Mouse (Mus musculus) left cerebral cortex, postnatal 25 days (tissue): ENCODE measurements around the gene Olfr1357. TPM values are rescaled to one million over a fixed set of nuclear protein-coding genes. Genes with fewer than 3 reads are reported as not detected.

Source experiments
- DNase-seq, 2 experiments: peaks; one replicate each; pipeline ENCODE4 v3.0.0; 2022; ENCODE audit warnings: low spot score in 2 of 2, mixed read lengths in 1 of 2
- intact Hi-C: fragments of 180-260 bp; cut with DNase I; formaldehyde crosslinking; loops from one replicate; pipeline ENCODE4 v1.15.1; 2025
- total RNA-seq, 2 experiments: library from RNA; stranded (reverse); gene quantifications; 2 replicates each; pipeline ENCODE4 v1.2.3; 2021

Gene Olfr1357
- total RNA-seq, 2 experiments from 2014 or later = not detected

DNA sequence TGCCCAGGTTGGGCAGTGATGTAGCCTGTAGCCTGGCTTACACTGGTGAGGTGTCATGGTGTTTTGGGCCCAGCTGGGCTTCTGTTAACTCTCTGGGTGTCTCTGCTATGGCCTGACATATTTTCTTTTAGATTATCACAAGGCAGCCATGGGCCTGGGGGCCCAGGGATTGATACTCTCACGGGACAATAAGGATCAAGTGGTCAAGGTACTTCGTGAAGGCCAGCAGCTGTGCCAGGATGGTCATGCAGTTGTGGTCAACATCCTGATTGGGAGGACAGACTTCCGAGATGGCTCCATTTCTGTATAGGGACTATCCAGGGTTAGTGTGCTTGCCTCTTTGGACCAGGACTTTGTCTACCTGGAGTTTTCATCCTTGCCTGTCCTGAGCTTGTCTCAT is 33.9 kb downstream of the Olfr1357 start:
- DNase-seq = no peak
- intact Hi-C loops = no loop called here

GRCm38 (mm10) chr10:78583347-78583746 is 34.5 kb downstream of the Olfr1357 start:
- DNase-seq = no peak
- intact Hi-C loops = no loop called here

- no peak for DNase-seq
- intact Hi-C loops = no loop called here
Observed at GRCm38 (mm10) chr10:78581121-78581520, 36.8 kb downstream of the Olfr1357 start.

- intact Hi-C loops = loop anchor here (10.0 kb wide), 1 partner anchor 333 kb away; the partner anchor contains the start of gene Trappc10
- no peak for DNase-seq
Observed at GRCm38 (mm10) chr10:78578204-78578603, 39.7 kb downstream of the Olfr1357 start.

DNA sequence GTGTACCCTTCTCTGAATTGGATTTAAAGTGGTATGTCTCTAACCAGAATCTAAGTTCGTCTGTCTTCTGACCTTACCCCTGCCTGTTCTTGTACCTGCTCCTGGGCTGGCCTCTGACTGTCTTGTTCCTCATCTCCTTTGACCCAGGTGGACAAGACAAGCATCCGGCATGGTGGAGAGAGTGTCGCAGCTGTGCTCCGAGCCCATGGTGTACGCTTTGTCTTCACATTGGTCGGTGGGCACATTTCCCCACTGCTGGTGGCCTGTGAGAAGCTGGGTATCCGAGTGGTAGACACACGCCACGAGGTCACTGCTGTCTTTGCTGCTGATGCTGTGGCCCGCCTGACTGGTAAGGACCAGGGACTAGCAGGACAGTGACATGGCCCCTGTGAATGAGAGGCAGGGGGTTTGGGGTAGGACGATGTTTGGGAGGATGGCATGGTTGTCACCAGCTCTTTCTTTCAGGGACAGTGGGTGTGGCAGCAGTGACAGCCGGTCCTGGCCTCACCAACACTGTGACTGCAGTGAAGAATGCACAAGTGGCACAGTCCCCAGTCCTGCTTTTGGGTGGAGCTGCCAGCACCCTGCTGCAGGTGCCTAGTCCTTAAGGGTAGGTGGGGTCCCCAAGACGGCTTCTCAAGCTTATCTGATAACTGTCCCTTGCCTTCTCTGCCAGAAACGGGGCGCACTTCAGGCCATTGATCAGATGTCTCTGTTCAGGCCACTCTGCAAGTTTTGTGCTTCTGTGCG is 41.3 kb downstream of the Olfr1357 start:
- no peak for DNase-seq
- intact Hi-C loops = loop anchor here (10.0 kb wide), 1 partner anchor 332 kb away; the partner anchor contains the start of gene Trappc10

DNA sequence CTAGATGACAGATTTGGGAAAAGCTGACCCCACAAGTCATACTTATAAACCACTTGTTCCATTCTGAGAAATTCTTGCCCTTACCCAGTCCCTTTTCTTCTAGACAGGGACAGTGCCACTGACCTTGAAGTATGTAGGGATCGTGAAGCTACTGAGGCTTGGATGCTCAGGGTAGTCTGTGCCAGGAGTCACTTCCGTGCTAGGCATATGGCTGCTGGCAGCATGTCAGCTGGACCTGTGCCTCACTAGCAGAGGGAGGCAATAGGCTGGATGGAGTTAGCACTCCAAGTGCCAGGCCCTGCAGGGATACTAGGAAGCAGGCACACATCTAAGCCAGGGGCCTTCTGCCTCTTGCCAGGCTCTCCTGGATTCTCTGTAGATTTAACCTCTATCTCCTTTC is 42.2 kb downstream of the Olfr1357 start:
- DNase-seq = peak in 1 of 2 experiments; percentile 28
- intact Hi-C loops = loop anchor here (10.0 kb wide), 1 partner anchor 331 kb away; the partner anchor contains the start of gene Trappc10

DNA sequence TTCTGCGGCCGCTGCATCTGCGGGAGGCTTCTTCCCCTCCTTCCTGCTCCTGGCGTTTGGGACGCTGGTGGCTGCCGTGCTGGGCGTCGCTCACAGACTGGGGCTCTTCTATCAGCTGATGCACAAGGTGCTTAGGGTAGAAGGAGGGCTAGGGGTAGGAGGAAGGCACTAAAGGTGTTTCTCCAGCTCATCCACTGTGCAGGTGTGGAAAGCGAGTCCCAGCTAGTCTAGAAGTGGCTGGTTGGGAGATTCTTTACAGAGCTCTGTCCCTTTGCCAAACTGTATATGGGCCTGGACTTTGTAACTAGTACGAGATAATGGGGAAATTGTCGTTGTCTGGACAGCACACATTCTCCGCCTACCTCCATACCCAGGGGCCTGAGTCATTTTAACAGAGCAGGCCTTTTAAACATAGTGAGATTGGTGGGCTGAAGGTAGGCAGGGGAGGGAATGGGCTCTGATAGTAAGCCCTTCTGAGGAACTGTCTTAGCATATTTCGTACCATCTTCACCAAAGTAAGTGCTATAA is 42.7 kb downstream of the Olfr1357 start:
- intact Hi-C loops = loop anchor here (10.0 kb wide), 1 partner anchor 330 kb away; the partner anchor contains the start of gene Trappc10
- DNase-seq = no peak

DNA sequence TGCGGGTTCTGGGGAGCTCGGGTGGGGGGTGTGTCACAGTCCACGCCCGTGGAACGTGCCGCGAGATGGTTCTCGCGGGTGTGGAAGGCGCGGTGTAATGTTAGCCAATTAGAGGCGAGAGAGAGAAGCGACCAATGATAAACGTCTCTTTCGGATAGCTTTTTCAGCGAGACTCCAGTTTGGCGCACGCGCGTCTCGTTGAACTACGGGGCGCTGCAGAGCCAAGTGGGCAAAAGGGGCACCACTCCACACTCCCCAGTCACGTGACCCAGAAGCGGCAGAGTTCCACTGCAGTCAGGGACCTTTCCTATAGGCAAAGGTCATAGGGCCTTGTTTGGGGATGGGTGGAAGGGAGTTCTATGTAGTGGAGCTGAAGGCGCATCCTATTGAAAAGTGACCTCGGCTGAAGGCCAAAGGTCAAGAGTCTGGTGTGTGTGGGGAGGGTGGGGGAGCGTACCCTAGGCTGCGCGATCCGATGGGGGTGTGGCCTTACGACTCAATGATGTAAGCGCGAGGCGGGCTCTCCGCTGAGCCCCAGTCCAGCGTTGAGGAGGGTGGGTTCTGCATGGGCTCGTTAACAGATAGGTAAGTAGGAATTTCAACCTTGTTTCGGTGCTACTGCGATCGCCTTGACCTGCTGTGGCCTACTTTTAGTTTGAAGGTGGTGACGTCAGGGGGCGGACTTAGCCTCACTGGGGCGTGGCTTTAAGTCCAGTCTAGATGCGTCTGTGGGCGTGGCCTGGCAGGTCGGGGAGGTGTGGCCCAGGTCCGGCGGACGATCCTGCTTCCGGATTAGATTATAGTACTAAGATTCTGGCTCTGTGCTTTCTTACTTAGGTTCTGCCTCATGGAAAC is 43.4 kb downstream of the Olfr1357 start, which contains the start of gene Ilvbl:
Gene Ilvbl (plus strand): TSS at position 97 of the 855 bp plus-strand sequence.
- intact Hi-C loops = loop anchor here (5.0 to 10.0 kb wide), 2 partner anchors 112 to 330 kb away; partner anchors contain the start of genes Pdxk and Trappc10

GRCm38 (mm10) chr10:78573226-78573625 is 44.6 kb downstream of the Olfr1357 start:
- DNase-seq = peak in 1 of 2 experiments; percentile 65

More for the DNA sequence above, 43.4 kb downstream of the Olfr1357 start, which contains the start of gene Ilvbl:
- DNase-seq = peak; percentile 93 to 96

DNA sequence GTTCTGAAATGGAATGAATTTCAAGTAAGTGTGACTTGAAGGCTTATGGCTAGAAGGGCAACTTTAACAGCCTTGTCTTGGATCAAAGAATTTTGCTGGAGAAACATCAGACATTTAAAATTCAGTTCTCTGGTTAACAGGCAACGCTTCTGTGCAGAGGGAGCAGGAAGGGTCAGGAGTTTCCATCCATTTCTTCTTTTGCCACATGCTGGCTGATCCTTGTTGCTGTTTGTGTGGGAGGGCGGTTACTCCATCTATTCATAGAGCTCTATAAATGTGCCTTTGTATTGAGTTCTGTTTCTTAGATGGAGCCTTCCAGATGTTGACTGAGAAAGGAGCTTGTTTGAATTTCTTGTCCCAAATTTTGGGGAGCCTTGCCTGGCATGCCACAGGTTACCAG is 47.0 kb downstream of the Olfr1357 start:
- no peak for DNase-seq
- intact Hi-C loops = loop anchor here (5.0 to 10.0 kb wide), 2 partner anchors 109 to 326 kb away; partner anchors contain the start of genes Pdxk and Trappc10

More at GRCm38 (mm10) chr10:78573226-78573625, 44.6 kb downstream of the Olfr1357 start:
- intact Hi-C loops = loop anchor here (5.0 to 10.0 kb wide), 2 partner anchors 111 to 328 kb away; partner anchors contain the start of genes Pdxk and Trappc10

DNA sequence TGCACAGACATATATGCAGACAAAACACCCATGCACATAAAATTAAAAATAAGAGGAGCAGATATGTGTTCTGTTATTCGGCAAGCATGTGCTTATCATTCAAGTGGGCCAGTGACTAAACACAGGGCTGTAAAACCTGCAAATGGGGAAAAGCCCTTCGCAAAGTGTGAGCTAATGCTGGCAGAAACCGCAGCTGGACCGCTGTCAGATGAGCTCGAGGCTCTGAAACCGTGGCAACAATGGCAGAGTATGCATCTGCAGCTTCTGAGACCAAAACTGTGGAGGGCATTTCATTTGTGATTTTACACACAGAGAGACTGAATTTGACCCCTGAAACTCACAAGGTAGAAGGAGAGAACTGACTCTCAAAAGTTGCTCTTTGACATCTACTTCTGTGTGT is 47.5 kb downstream of the Olfr1357 start:
- intact Hi-C loops = loop anchor here (5.0 to 10.0 kb wide), 2 partner anchors 108 to 326 kb away; partner anchors contain the start of genes Pdxk and Trappc10
- no peak for DNase-seq

- DNase-seq = no peak
- intact Hi-C loops = loop anchor here (5.0 to 10.0 kb wide), 2 partner anchors 107 to 325 kb away; partner anchors contain the start of genes Pdxk and Trappc10
Observed at GRCm38 (mm10) chr10:78569686-78570085, 48.2 kb downstream of the Olfr1357 start.

- intact Hi-C loops = no loop called here
Observed at GRCm38 (mm10) chr10:78569191-78569590, 48.7 kb downstream of the Olfr1357 start.

DNA sequence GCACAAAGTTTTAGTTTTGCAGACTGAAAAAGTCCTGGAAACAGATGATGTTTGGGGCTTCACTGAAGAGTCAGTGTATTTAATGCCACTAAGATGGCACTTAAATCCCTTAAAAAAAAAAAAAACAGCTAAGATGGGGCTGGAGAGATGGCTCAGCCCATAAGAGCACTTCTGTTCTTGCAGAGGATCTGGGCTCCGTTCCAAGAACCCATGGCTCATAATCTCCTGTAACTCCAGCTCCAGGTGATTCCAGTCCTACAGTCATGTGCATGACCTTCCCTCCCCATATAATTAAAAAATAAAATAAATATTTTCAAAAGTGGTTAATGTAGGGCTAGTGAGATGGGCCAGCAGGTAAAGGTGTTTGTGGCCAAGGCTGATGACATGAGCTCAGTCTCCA is 52.8 kb downstream of the Olfr1357 start:
- intact Hi-C loops = no loop called here
- no peak for DNase-seq

More at GRCm38 (mm10) chr10:78569191-78569590, 48.7 kb downstream of the Olfr1357 start:
- DNase-seq = no peak

Other genes starting within 250 kb of the Olfr1357 start
- 100 to 1,000 TPM; 349 to 350 TPM for gene Rrp1, start 205.0 kb downstream of the Olfr1357 start, total RNA-seq
- 10 to 100 TPM; 39.5 to 42.4 TPM for gene Cstb, start 192.4 kb downstream of the Olfr1357 start, total RNA-seq
- 100 to 1,000 TPM; 109 to 122 TPM for gene Pdxk, start 153.1 kb downstream of the Olfr1357 start, total RNA-seq
- gene Olfr1358, start 100.6 kb downstream of the Olfr1357 start, total RNA-seq = not detected
- 10 to 100 TPM; 21.5 to 27.9 TPM for gene Ilvbl, start 43.7 kb downstream of the Olfr1357 start, total RNA-seq
- 1 to 10 TPM; 5.2 to 5.4 TPM for gene Syde1, start 26.1 kb downstream of the Olfr1357 start, total RNA-seq
- not detected for gene Casp14, start 100.2 kb upstream of the Olfr1357 start, total RNA-seq
- under 1 TPM; 0.41 to 0.57 TPM for gene Ccdc105, start 135.0 kb upstream of the Olfr1357 start, total RNA-seq
- gene Slc1a6, start 162.4 kb upstream of the Olfr1357 start, total RNA-seq = 10 to 100 TPM; 10.8 to 12.5 TPM
- not detected for gene Olfr1356, start 234.1 kb upstream of the Olfr1357 start, total RNA-seq